Mouse (Mus musculus) layer of hippocampus, adult 2 months (tissue): ENCODE results near the gene Slc10a7. TPM values are rescaled to one million over a fixed set of nuclear protein-coding genes. Genes with fewer than 3 reads are reported as not detected.
A peak's percentile ranks its signal among the peaks of the same experiment; 100 is the strongest.
"Not testable (repeated sequence)": the region's sequence is repeated elsewhere in the genome, so short reads cannot be mapped to it uniquely, and the experiment has no call there.

Experiments used
- DNase-seq, 2 experiments: peaks; one replicate each; pipeline ENCODE4 v3.0.0; 2022; ENCODE audit warnings: low spot score in 2 of 2
- H3K27ac ChIP-seq: fragments of 200-600 bp; 2 replicates; pipeline ENCODE4 v1.8.1; 2022
- H3K4me3 ChIP-seq: fragments of 200-600 bp; 2 replicates; pipeline ENCODE4 v1.8.1; 2022; ENCODE audit warnings: mild to moderate bottlenecking
- CTCF ChIP-seq: fragments of 200-600 bp; conservative IDR thresholded peaks from 2 replicates; pipeline ENCODE4 v1.8.1; 2022; ENCODE audit warnings: antibody characterized with exemption, mild to moderate bottlenecking, moderate library complexity
- total RNA-seq, 2 experiments: library from RNA; stranded (reverse); gene quantifications; 2 replicates each; pipeline ENCODE4 v1.2.3; 2021

Slc10a7 gene
- total RNA-seq, 2 experiments from 2014 or later: 7.2 to 7.9 TPM

GRCm38 (mm10) chr8:78670241-78670640 is 161.1 kb downstream of the Slc10a7 start:
- Histone ChIP-seq H3K4me3 (no peak overlapping the region), H3K27ac (no peak overlapping the region)
- TF ChIP-seq CTCF: no peak
- DNase-seq: no peak

- Histone ChIP-seq H3K27ac (no peak overlapping the region), H3K4me3 (no peak overlapping the region)
- DNase-seq: no peak
- TF ChIP-seq CTCF: no peak
These were observed 169.5 kb downstream of the Slc10a7 start for GRCm38 (mm10) chr8:78678541-78679219.

DNA sequence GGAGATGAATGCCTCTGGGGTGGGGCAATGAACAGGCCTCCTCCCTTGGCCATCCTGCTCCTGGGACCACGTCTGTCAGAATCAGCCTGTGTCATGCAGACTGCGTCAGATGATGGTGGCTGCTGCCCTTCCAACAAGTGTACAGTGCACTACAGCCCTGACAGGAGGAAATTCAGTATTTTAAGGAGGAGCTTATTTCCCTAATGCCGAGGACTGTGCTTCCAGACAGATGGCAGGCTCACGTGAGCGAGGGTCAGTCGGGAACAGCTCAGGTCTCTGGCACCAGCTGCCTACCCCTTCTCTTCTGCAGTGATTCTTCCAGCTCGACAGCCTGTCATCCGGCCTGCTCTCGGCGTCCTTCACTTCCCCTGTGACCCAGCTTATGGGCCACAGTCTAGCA is 181.6 kb downstream of the Slc10a7 start:
- H3K4me3 ChIP-seq: no peak overlapping the region
- H3K27ac ChIP-seq: no peak overlapping the region
- no peak for TF ChIP-seq CTCF
- no peak for DNase-seq

DNA sequence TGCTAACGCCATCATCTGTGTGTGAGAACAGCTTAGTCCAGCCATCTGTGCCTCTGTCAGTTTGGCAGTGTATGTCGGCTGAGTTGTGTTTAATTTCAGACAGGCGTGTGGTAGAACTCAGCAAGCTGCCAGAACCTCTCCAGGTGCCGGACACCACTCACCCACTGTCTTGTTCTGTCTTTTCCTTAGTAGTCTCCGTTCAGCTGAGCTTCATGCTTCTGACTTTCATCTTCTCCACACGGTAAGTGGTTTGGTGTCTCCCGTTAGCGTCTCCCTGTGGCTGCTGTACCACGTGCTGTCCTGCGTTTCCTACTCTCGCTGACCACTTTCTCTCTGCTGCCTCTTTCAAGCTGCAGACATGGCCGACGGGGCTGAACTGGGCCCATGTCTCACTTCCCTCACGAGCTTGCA is 189.2 kb downstream of the Slc10a7 start:
- Histone ChIP-seq H3K27ac (peak overlapping the region; percentile 40; the same call in 1 of the 2 replicates), H3K4me3 (no peak overlapping the region)
- no peak for TF ChIP-seq CTCF
- DNase-seq: peak; percentile 17 to 22

DNA sequence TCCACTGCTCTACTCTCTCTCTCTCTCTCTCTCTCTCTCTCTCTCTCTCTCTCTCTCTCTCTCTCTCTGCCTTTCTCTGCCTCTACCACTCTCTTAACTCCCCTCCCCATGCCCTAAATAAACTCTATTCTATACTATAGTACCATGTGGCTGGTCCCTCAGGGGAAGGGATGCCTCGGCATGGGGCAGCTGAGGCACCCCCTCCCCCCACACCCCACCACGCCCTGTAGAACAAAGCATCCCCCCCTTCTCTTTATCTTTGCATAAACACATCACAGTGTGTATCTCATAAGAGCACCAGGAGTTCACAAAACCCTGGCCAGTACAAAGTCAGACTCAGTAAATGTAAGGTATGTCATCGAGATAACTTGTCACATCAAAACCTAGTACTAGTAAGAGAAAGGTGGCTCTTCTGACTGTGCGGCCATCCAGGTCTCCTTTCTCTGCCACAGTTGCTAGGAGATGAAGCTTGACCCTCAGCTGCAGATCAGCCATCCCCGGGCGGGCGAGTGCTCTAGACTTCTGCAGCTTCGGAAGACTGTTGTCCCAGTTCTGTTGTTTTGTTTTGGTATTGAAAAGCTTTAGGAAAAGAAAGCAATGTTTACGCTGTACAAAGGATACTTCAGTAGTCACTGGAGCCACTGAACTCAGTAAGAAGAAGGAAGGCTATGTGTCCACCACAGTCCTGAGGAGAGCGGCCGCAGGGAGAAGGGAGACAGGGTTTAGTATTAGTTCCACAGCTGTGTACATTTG is 194.1 kb downstream of the Slc10a7 start:
- DNase-seq: no peak
- Histone ChIP-seq H3K27ac (no peak overlapping the region), H3K4me3 (no peak overlapping the region)
- no peak for TF ChIP-seq CTCF

- no peak overlapping the region for H3K27ac ChIP-seq
- no peak for TF ChIP-seq CTCF
- H3K4me3 ChIP-seq: no peak overlapping the region
- DNase-seq: no peak
These were observed 196.8 kb downstream of the Slc10a7 start for GRCm38 (mm10) chr8:78705980-78706379.

DNA sequence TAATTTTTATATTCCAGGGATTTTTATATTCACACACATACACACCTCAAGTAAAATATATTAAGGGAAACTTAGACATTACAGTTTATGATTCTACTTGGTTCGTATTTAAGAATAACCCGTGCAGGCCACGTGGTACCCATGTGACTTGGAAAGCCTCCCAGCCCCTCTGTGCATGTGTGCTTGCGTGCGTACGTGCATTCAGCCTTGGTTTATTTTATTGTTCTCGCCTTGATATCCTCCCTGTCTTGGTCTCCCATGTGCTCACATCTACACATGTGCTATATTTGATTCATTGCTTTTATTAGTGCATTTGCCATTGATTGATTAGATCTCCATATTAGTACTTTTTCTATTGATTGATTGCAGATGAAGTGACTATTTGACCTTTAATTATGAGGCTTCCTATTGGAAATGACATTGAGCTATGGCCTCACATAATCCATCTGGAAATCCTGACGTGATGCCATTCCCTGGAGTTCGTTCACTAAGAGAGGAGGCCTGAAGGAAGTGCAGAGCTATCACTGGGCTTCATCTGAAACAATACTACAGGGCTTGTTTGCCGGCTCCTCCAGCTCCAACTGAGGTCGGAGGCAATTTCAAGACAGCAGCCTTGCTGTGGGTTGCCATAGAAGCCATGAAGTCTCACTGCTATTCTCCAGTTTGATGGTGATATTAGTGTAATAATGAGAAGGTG is 200.9 kb downstream of the Slc10a7 start:
- H3K27ac ChIP-seq: no peak overlapping the region
- DNase-seq: no peak
- TF ChIP-seq CTCF: no peak
- no peak overlapping the region for H3K4me3 ChIP-seq

DNA sequence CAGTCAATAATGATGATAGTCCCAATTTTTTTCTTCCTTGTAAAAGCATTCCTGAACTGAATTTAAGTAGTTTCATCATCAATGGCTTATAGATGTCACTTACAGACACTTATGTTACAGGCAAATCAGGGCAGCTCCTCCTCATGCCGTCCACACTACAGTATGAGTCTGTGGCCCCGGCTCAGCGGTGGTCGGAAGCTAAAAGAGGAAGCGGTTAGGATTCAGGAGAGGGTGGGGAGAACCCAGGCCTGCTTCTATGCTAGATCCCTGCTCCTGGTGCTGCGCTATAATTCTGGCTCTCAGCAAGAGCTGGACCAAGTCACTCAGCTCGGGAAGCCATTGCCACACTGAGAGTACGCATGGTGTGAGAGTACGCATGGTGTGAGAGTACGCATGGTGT is 201.8 kb downstream of the Slc10a7 start:
- H3K4me3 ChIP-seq: no peak overlapping the region

GRCm38 (mm10) chr8:78714880-78715279 is 205.7 kb downstream of the Slc10a7 start:
- Histone ChIP-seq H3K4me3 (no peak overlapping the region), H3K27ac (no peak overlapping the region)
- no peak for DNase-seq
- TF ChIP-seq CTCF: no peak

More for the DNA sequence above, 201.8 kb downstream of the Slc10a7 start:
- no peak overlapping the region for H3K27ac ChIP-seq
- no peak for DNase-seq
- no peak for TF ChIP-seq CTCF

- TF ChIP-seq CTCF: no peak
- DNase-seq: no peak
- no peak overlapping the region for H3K4me3 ChIP-seq
- H3K27ac ChIP-seq: no peak overlapping the region
These were observed 207.4 kb downstream of the Slc10a7 start for GRCm38 (mm10) chr8:78716546-78716945.

- H3K4me3 ChIP-seq, DNase-seq, H3K27ac ChIP-seq: not testable (repeated sequence)
These were observed 208.0 kb downstream of the Slc10a7 start for GRCm38 (mm10) chr8:78717191-78717590.

- no peak overlapping the region for H3K4me3 ChIP-seq
- no peak for DNase-seq
- TF ChIP-seq CTCF: peak; percentile 54
- H3K27ac ChIP-seq: no peak overlapping the region
These were observed 210.3 kb downstream of the Slc10a7 start for GRCm38 (mm10) chr8:78719279-78720040.

GRCm38 (mm10) chr8:78720041-78720414 is 210.9 kb downstream of the Slc10a7 start:
- TF ChIP-seq CTCF: no peak
- Histone ChIP-seq H3K27ac (no peak overlapping the region), H3K4me3 (no peak overlapping the region)
- DNase-seq: no peak
